Mouse (Mus musculus) heart, postnatal 25 days (tissue): ENCODE results near the gene Slc25a33. TPM values are rescaled to one million over a fixed set of nuclear protein-coding genes. Genes with fewer than 3 reads are reported as not detected.
A peak's percentile ranks its signal among the peaks of the same experiment; 100 is the strongest.

Experiments
- DNase-seq: peaks from one replicate; pipeline ENCODE4 v3.0.0; 2022; ENCODE audit warnings: low spot score
- intact Hi-C: fragments of 180-260 bp; cut with DNase I; formaldehyde crosslinking; loops from one replicate; pipeline ENCODE4 v1.15.1; 2025
- microRNA-seq: library from miRNA; unstranded; fragments of <30 nt; microRNA quantifications from one replicate; pipeline ENCODE4 v1.2.0, GENCODE M21; 2022
- total RNA-seq, 2 experiments: library from RNA; stranded (reverse); gene quantifications; 2 replicates each; pipeline ENCODE4 v1.2.3; 2021

Gene Slc25a33
- total RNA-seq, 2 experiments from 2014 or later, result 22.5 to 30.5 TPM

DNA sequence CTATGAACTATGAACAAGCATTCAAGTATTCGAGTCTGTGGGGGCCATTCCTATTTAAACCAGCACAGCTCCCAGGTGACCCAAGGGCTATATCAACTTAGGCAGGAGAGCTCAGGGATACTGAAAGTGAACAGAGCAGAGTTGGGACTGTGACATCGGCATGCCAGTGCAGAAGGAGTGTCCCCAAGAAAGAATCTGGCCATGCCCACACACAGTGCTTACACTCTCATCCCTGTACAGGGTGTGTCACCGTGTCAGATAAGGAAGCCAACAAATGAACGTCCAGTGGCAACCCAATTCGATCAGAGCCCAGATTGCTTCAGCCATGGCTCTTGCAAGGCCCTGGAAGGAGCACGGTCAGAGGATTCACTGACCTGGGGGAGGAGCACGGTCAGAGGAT, 68.8 kb downstream of the Slc25a33 start:
- intact Hi-C loops, result no loop called here
- no peak for DNase-seq

DNA sequence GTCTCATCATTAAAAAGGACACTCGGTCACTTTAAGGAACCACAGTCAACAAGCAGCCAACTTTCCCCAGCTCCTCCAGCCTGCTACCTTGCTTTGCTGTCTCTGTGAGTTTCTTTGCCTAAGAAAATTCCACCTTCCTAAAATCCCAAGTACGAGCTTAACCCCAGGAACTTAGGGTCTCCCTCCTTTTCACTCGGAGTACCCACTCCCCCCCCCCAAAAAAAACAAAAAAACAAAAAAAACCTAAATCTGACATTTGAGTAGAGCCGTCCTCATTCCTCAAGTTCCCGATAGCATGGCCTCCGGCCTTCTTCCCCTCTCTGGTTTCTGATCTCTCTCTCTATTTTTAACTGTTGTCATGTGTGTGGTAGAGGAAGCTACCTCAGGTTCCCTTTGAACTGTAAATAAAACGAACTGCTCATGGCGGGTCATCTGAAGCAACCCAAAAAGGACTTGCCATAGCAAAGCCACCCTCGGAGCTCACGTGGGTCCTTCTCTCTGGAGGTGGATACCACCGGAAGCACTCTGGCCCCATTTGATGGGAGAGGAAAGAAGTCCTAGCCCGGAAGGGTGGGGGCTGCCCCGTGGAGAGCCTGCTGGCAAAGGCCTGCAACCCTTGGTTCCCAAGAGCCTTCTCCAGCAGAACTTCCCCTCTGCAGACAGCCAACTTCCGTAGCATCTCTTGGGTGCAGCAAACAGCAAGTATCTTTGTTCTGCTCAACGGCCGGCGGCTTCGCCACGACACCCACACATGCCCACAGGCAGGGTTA, 71.7 kb downstream of the Slc25a33 start, which contains the start of gene Pik3cd:
Gene Pik3cd, minus strand, starts transcription at position 362 of the 770 bp plus-strand sequence.
- peak; percentile 31 for DNase-seq
- intact Hi-C loops, result no loop called here

DNA sequence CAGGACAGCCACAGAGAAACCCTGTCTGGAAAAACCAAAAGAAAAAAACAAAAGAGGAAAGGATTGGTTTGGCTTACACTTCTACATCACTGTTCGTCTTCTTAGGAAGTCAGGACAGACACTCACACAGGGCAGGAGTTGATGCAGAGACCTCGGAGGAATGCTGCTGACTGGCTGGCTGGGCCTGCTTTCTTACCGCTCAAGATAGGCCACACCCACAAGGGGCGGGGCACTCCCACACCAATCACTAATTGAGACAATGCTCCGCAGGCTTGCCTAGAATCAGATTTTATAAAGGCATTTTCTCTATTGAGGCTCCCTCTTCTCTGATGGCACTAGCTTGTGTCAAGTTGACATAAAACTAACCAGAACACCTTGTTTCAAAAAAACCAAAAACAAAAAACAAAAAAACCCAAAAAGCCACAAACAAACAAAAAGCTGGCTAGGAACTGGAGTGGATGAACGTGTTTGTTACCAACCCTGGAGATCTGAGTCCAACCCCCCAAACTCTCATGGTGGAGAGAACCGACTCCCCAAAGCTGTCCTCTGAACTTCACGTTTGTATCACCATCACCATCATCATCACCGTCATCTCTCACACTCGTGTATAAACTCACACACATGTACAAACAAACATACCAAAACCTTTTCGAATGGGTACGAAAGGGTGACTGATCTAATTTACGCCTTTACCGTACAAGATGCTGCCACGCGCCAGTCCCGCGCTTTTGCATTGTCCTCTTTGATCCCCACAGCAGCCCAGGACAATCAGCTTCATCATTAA, 72.5 kb downstream of the Slc25a33 start:
- intact Hi-C loops, result no loop called here
- no peak for DNase-seq

DNA sequence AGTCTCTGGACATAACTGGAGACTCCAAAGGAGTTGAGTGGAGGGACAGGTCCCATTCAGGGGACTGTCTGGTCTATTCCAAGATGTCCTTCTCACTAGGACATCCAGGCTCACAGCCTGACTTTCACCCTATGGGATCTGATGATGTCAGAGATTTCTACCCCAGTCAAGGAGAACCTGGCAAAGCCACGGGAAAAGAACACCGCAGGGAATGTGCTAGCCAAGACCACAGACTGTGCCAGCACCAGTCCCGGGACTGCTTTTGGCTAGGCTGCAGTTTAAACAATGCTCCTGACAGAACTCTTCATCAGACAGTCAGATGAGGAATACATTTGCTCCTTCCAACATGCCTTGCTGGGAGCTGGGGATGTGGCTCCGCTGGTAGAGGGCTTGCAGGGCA, 74.1 kb downstream of the Slc25a33 start:
- DNase-seq, result no peak
- intact Hi-C loops, result no loop called here

DNA sequence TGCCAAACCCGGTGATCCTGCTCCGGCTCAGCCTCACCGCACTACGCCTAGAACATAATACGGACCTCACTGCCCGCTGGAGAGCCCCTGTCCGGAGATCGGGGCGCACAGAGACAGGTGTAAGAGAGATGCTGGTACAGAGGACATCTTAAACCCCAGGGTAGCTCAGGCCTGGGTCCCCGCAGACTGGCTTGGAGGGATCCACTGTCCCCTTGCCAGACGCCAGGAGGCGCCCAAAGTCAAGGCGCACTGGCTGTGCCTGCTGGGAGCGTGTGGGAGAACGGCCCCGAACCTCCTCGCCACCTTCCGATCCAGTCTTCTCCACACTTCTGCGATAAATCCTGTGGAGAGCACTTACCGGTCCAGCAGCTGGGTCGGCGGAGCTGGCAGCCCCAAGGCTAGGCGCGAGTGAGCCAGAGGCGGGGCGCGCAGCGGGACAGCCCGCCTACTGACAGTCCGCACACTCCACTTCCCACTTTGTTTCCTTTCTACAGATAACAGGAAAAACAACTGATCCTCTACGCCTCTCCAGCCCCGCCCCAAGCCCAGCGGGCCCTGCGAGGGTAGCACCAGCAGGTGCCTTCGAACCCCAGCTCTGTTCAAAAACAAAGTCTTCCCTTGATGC, 75.8 kb downstream of the Slc25a33 start:
- intact Hi-C loops, result no loop called here
- DNase-seq, result peak; percentile 36

DNA sequence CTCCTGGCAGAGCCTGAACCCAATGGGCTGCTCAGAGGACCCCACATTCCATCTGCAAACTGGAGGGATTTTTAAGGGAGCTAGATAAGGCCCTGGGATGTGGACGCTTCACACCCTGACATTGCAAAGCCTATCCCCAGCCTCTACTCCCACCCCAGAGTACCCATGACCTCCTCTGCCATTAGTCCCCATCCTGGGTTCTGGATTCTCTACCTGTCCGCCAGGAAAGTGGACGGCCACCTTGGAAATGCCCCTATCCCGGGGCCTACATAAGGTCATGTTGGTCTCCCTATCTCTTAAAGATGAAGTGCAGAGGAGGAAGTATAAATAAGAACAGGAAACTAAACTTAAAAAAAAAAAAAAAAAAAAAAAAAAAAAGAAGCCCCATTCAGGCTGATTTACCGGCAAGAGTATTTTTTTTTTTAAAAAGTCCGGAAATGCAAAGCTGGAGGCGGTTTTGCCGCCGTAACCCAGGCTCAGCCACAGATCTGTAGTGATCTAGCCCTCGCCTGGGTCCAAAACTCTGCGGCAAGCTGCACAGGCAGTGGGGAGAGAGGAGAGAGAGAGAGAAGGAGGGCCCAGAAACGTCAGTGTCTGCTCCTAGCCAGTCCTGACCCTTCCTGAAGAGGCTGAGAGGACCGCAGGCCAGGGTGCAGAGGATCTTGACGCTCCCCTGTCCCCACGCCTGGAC, 76.4 kb downstream of the Slc25a33 start:
- intact Hi-C loops, result no loop called here

DNA sequence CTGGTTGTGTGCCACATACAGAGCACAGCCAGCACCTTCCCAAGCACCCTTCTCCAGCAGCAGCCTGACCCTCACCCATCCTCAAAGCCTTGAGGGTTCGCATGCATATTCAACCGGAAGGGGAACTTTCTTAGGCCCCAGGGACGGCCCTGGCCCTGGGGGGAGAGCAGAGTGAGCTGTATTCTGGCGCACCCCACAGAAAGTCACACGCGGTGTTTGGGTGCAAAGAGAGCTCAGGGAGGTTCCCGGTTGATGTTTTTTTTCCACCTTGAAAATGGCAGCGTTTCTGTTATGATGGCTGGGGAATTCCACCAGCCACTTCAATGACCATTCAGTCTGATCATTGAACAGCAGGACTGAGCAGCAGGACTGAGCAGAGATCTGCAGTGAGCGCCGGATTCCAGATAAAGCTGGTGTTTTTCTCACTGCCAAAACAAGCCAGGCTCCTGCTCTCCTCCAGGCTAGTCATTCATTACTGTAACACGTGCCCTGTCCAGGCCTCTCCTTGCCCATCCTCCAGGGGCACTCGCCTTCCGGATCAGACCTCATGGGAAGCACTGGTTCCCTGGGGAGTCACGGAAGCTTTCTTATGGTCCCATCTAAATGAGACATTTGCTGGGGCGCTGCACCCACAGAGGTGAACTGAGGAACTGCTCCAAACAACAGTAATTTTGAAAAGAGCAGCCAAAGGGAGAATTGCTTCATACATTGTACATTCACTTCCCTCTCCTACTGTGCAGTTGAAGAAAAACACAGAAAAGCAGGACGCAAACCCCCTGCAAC, 77.7 kb downstream of the Slc25a33 start:
- intact Hi-C loops, result no loop called here
- DNase-seq, result no peak

More for the DNA sequence above, 76.4 kb downstream of the Slc25a33 start:
- DNase-seq, result no peak

Small RNA genes within 50 kb of the gene (microRNA-seq; reads per million reads assigned to microRNA genes)
- not detected for gene Gm47301

Other genes with a start within 250 kb of the Slc25a33 start
- gene Clstn1, start 187.8 kb downstream of the Slc25a33 start, total RNA-seq, result 10 to 100 TPM; 80.7 to 84.0 TPM
- gene Pik3cd, start 71.7 kb downstream of the Slc25a33 start, total RNA-seq, result 1 to 10 TPM; 4.0 to 4.3 TPM
- 10 to 100 TPM; 82.3 to 89.7 TPM for gene Tmem201, start 36.2 kb downstream of the Slc25a33 start, total RNA-seq
- gene Spsb1, start 180.8 kb upstream of the Slc25a33 start, total RNA-seq, result 10 to 100 TPM; 32.6 to 36.7 TPM
- 10 to 100 TPM; 39.8 to 45.4 TPM for gene H6pd, start 234.7 kb upstream of the Slc25a33 start, total RNA-seq